Mouse (Mus musculus): ENCODE results near the gene B230104I21Rik. TPM values are rescaled to one million over a fixed set of nuclear protein-coding genes. Genes with fewer than 3 reads are reported as not detected.

The B230104I21Rik gene
- total and polyA plus RNA-seq, 2 experiments = not detected

DNA sequence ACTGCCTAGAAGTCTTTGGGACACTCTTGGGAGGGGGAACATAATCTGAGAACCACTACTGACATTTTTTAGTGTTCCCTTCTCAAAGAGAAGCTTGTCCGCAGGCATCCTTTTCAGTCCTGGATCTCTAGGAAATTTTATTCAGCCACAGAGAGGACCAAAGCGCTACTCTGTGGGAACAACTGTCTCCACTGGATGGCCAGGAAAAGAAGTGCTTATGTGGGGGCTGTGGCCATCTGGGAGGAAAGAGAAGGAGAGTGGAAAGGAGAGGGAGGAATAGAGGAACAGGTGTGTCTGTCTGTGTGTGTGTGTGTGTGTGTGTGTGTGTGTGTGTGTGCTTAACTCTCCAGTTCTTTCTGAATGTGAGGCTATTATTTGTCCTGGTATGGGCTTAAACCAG, 28.8 kb downstream of the B230104I21Rik start:
- 92% methylated on average over 2 of the region's 2 CpGs for WGBS

DNA sequence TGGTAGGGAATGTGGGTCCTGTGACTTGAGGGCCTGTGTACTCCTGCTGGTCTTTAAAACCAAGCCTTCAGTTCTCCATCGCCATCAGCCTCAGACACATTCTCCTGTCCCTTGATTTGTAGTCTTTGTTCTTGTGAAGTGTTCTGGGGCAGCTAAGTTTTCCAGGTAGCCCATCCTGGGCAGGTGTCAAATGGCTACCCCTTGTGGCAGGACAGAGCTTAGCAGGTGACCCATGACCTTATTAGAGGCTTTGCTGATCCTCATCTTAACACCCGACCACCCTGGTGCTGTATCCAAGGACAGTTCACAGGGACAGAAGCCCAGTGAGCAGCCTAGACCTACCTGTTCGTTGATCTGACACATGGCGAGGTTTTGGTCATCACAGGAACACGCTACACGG, 30.9 kb downstream of the B230104I21Rik start:
- H3K9ac ChIP-seq (ENCODE audit: low read depth, low read length) = no peak overlapping the region
- H3K4me3 ChIP-seq (ENCODE audit: insufficient read depth, low read depth, low read length) = no peak overlapping the region
- 78% methylated on average over 6 of the region's 6 CpGs for WGBS
- no peaks in the 10 kb centered on the region for H3K4me1 ChIP-seq (ENCODE audit: control insufficient read depth, insufficient read depth, low read length)
- no peak overlapping the region for H3K27ac ChIP-seq (replicated peaks; ENCODE audit: insufficient read depth, low read depth, low read length)
- no peaks in the 10 kb centered on the region for H3K27me3 ChIP-seq (ENCODE audit: control insufficient read depth, insufficient read depth, low read length)
- no peaks in the 10 kb centered on the region for H3K79me2 ChIP-seq (ENCODE audit: control insufficient read depth, insufficient read depth, low read length)
- no peak for DNase-seq (ENCODE audit: extremely low read depth, low read depth, low spot score)
- H3K36me3 ChIP-seq (ENCODE audit: control insufficient read depth, insufficient read depth, low read length) = no peaks in the 10 kb centered on the region
- TF ChIP-seq CTCF (IDR thresholded peaks at IDR 0.05; ENCODE audit: low read depth, low read length) (no peak), POLR2A (IDR thresholded peaks at IDR 0.05; ENCODE audit: extremely low read depth, insufficient read depth, low read length) (no peak)

More for the DNA sequence above, 28.8 kb downstream of the B230104I21Rik start:
- no peak overlapping the region for H3K4me3 ChIP-seq (ENCODE audit: insufficient read depth, low read depth, low read length)
- TF ChIP-seq CTCF (IDR thresholded peaks at IDR 0.05; ENCODE audit: low read depth, low read length) (no peak), POLR2A (IDR thresholded peaks at IDR 0.05; ENCODE audit: extremely low read depth, insufficient read depth, low read length) (no peak)
- no peaks in the 10 kb centered on the region for H3K27me3 ChIP-seq (ENCODE audit: control insufficient read depth, insufficient read depth, low read length)
- H3K27ac ChIP-seq (replicated peaks; ENCODE audit: insufficient read depth, low read depth, low read length) = no peak overlapping the region
- no peaks in the 10 kb centered on the region for H3K4me1 ChIP-seq (ENCODE audit: control insufficient read depth, insufficient read depth, low read length)
- no peak for DNase-seq (ENCODE audit: extremely low read depth, low read depth, low spot score)
- no peak overlapping the region for H3K9ac ChIP-seq (ENCODE audit: low read depth, low read length)
- H3K36me3 ChIP-seq (ENCODE audit: control insufficient read depth, insufficient read depth, low read length) = no peaks in the 10 kb centered on the region
- H3K79me2 ChIP-seq (ENCODE audit: control insufficient read depth, insufficient read depth, low read length) = no peaks in the 10 kb centered on the region

DNA sequence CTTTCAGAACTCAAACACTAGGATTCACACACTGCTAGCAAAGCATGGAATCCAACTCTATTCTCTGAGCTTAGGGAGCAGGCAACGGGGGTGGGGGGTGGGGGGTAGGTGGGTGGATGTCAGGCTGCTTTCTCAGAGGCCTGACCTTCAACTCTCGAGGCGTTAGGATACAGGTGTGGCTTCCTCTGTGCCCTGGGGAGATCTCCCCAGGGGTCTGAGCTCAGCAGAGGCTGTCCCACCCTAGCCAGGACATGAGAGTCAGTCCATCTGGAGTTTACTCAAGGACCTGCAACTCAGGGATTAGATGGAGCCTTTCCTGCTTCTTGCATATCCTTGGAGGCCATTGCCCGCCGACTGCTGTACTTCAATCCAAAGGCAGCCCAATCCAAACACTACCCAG, 33.2 kb downstream of the B230104I21Rik start:
- Histone ChIP-seq H3K36me3 (ENCODE audit: control insufficient read depth, insufficient read depth, low read length) (no peaks in the 10 kb centered on the region), H3K79me2 (ENCODE audit: control insufficient read depth, insufficient read depth, low read length) (no peaks in the 10 kb centered on the region), H3K4me1 (ENCODE audit: control insufficient read depth, insufficient read depth, low read length) (no peaks in the 10 kb centered on the region), H3K27ac (replicated peaks; ENCODE audit: insufficient read depth, low read depth, low read length) (no peak overlapping the region), H3K9ac (ENCODE audit: low read depth, low read length) (no peak overlapping the region), H3K27me3 (ENCODE audit: control insufficient read depth, insufficient read depth, low read length) (no peaks in the 10 kb centered on the region), H3K4me3 (ENCODE audit: insufficient read depth, low read depth, low read length) (no peak overlapping the region)
- TF ChIP-seq CTCF (IDR thresholded peaks at IDR 0.05; ENCODE audit: low read depth, low read length) (no peak), POLR2A (IDR thresholded peaks at IDR 0.05; ENCODE audit: extremely low read depth, insufficient read depth, low read length) (no peak)
- no peak for DNase-seq (ENCODE audit: extremely low read depth, low read depth, low spot score)
- 73% methylated on average over 5 of the region's 5 CpGs for WGBS

DNA sequence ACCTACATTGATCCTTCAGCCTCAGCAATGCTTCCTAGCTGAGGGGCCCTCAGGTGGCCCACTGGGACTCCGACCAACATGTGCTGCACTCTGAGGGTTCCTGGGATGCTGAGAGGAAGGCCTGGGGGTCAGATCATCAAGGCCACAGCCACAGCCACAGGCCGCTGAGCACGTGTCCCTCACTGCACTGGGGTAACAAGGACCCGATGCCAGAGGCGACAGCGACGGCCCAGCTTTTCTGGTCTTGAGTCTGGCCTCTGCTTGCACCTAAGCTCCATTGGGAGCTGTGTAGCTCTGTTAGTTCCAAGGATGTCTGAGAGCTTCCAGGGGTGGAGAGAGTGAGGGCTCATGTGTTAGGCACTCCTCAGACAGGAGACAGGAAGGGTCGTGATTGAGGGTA, 34.9 kb downstream of the B230104I21Rik start:
- TF ChIP-seq CTCF (IDR thresholded peaks at IDR 0.05; ENCODE audit: low read depth, low read length) = no peak
- DNase-seq (ENCODE audit: extremely low read depth, low read depth, low spot score) = no peak
- Histone ChIP-seq H3K27me3 (ENCODE audit: control insufficient read depth, insufficient read depth, low read length) (no peaks in the 10 kb centered on the region), H3K4me3 (ENCODE audit: insufficient read depth, low read depth, low read length) (no peak overlapping the region), H3K27ac (replicated peaks; ENCODE audit: insufficient read depth, low read depth, low read length) (no peak overlapping the region), H3K36me3 (ENCODE audit: control insufficient read depth, insufficient read depth, low read length) (no peaks in the 10 kb centered on the region), H3K4me1 (ENCODE audit: control insufficient read depth, insufficient read depth, low read length) (peaks cover 4% of the 10 kb centered on the region), H3K9ac (ENCODE audit: low read depth, low read length) (no peak overlapping the region), H3K79me2 (ENCODE audit: control insufficient read depth, insufficient read depth, low read length) (no peaks in the 10 kb centered on the region)
- 84% methylated on average over 8 of the region's 8 CpGs for WGBS

DNA sequence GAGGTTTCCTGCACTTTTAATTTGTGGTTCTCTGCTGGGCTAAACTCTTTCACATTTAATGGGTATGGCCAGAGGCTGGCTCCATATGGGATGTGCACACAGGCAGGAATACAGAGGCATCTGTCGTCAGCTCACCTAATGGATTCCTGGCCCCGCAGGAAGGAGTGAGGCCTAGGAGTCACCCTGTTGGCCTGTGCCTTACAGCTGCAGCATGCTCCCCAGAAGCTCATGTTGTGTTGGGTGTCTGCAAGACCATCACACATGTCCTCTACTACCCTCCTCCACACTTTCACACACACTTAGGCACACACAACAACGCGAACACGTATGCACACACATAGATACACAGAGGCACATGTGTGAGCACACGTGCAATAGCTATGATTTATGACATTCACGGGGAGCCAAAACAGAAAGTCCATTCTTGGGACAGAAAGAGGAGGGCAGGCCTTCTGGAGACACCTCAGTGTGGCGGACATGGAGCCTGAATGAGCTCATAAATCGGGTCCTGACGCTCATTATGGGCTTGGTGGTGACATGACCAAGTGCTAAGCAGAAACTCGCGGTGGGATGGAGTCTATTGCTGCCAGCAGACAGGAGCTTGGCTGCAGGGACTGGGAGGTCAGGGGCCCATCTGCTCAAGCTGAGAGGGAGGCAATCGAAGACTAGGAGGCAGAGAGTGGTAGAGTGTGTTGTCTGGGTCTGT, 35.8 kb downstream of the B230104I21Rik start:
- Histone ChIP-seq H3K4me1 (ENCODE audit: control insufficient read depth, insufficient read depth, low read length) (peaks cover 5% of the 10 kb centered on the region), H3K27me3 (ENCODE audit: control insufficient read depth, insufficient read depth, low read length) (no peaks in the 10 kb centered on the region), H3K36me3 (ENCODE audit: control insufficient read depth, insufficient read depth, low read length) (no peaks in the 10 kb centered on the region), H3K79me2 (ENCODE audit: control insufficient read depth, insufficient read depth, low read length) (no peaks in the 10 kb centered on the region), H3K4me3 (ENCODE audit: insufficient read depth, low read depth, low read length) (no peak overlapping the region), H3K27ac (replicated peaks; ENCODE audit: insufficient read depth, low read depth, low read length) (no peak overlapping the region), H3K9ac (ENCODE audit: low read depth, low read length) (no peak overlapping the region)
- TF ChIP-seq POLR2A (IDR thresholded peaks at IDR 0.05; ENCODE audit: extremely low read depth, insufficient read depth, low read length) (no peak), CTCF (IDR thresholded peaks at IDR 0.05; ENCODE audit: low read depth, low read length) (no peak)
- WGBS = 85% methylated on average over 13 of the region's 13 CpGs
- no peak for DNase-seq (ENCODE audit: extremely low read depth, low read depth, low spot score)

DNA sequence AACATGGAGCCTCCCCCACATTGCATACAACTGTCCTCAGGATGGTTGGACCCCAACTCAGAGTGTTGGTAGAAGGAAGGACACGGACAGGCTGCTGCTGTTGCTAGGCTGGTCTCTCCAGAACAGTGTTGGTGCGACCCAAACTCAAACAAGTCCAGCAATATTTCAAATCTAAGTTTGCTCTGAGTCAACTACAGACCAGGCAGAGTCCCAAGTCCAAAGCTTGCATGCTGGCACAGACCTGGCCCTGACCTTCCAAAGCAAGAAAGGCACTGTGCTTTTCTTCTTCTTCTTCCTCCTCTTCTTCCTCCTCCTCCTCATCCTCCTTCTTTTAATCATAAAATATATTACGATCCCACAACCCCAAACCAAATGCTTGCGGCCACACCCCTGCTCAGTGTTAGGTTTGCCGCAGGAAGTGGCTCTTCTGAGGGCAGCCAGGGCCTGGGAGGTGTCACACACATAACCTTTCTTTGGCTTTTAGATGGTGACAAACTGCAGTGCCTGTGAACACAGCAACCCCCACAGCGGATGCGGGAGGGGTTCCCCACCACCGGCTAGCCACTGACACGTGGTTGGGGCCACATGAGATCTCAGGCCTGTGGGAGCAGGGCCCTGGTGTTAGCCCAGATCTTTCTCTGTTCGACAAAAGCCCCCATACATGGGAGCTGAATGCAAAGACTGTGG, 40.2 kb downstream of the B230104I21Rik start:
- no peak overlapping the region for H3K27ac ChIP-seq (replicated peaks; ENCODE audit: insufficient read depth, low read depth, low read length)
- H3K79me2 ChIP-seq (ENCODE audit: control insufficient read depth, insufficient read depth, low read length) = no peaks in the 10 kb centered on the region
- 33% methylated on average over 10 of the region's 10 CpGs for WGBS

More for the DNA sequence above, 40.2 kb downstream of the B230104I21Rik start:
- peak; percentile 37 for DNase-seq (ENCODE audit: extremely low read depth, low read depth, low spot score)
- Histone ChIP-seq H3K27me3 (ENCODE audit: control insufficient read depth, insufficient read depth, low read length) (no peaks in the 10 kb centered on the region), H3K4me3 (ENCODE audit: insufficient read depth, low read depth, low read length) (no peak overlapping the region), H3K36me3 (ENCODE audit: control insufficient read depth, insufficient read depth, low read length) (no peaks in the 10 kb centered on the region), H3K9ac (ENCODE audit: low read depth, low read length) (no peak overlapping the region), H3K4me1 (ENCODE audit: control insufficient read depth, insufficient read depth, low read length) (peaks cover 5% of the 10 kb centered on the region)
- TF ChIP-seq POLR2A (IDR thresholded peaks at IDR 0.05; ENCODE audit: extremely low read depth, insufficient read depth, low read length) (no peak), CTCF (IDR thresholded peaks at IDR 0.05; ENCODE audit: low read depth, low read length) (no peak)
